Mouse (Mus musculus) stomach, postnatal 0 days (tissue): ENCODE measurements around the gene Tnrc18. TPM values are rescaled to one million over a fixed set of nuclear protein-coding genes. Genes with fewer than 3 reads are reported as not detected.

Experiments
- ATAC-seq: fragments of 200-750 bp; cut with Nextera tagmentation; 2 replicates; pipeline ENCODE4 v1.8.0; 2017; ENCODE audit not compliant: low FRiP score, low TSS enrichment
- DNase-seq: peaks from one replicate; pipeline ENCODE4 v3.0.0-alpha.2; 2016; ENCODE audit warnings: low spot score
- H3K27ac ChIP-seq: fragments of 300-500 bp; sonication (generic); replicated peaks from 2 replicates; pipeline ENCODE4 v1.5.1; 2014; ENCODE audit warnings: mild to moderate bottlenecking, control low read depth
- H3K27me3 ChIP-seq: fragments of 300-500 bp; sonication (generic); 2 replicates; pipeline ENCODE4 v1.6.1; 2014; ENCODE audit warnings: low read length; ENCODE audit not compliant: control insufficient read depth, insufficient read depth
- H3K36me3 ChIP-seq: fragments of 300-500 bp; sonication (generic); 2 replicates; pipeline ENCODE4 v1.6.1; 2014; ENCODE audit warnings: low read length, mixed read lengths; ENCODE audit not compliant: control insufficient read depth, insufficient read depth
- H3K4me1 ChIP-seq: fragments of 300-500 bp; sonication (generic); replicated peaks from 2 replicates; pipeline ENCODE4 v1.6.1; 2014; ENCODE audit warnings: antibody characterized with exemption; ENCODE audit not compliant: control insufficient read depth, insufficient read depth
- H3K4me2 ChIP-seq: fragments of 300-500 bp; sonication (generic); replicated peaks from 2 replicates; pipeline ENCODE4 v1.6.1; 2014; ENCODE audit warnings: low read depth, mild to moderate bottlenecking, control low read depth, moderate library complexity
- H3K4me3 ChIP-seq: fragments of 300-500 bp; sonication (generic); 2 replicates; pipeline ENCODE4 v1.5.1; 2014; ENCODE audit warnings: low read depth, low read length, control low read depth
- H3K9ac ChIP-seq: fragments of 300-500 bp; sonication (generic); 2 replicates; pipeline ENCODE4 v1.6.1; 2014; ENCODE audit warnings: mild to moderate bottlenecking, low read length, control low read depth, mixed read lengths
- H3K9me3 ChIP-seq: fragments of 300-500 bp; sonication (generic); 2 replicates; pipeline ENCODE4 v1.6.1; 2016; ENCODE audit warnings: low read length; ENCODE audit not compliant: control insufficient read depth
- CTCF ChIP-seq: IDR thresholded peaks from 2 replicates; pipeline ENCODE4 v1.5.1; 2016; ENCODE audit warnings: antibody characterized with exemption, low read depth, mild to moderate bottlenecking, moderate library complexity
- EP300 ChIP-seq: optimal IDR thresholded peaks from 2 replicates; pipeline ENCODE3; 2016; ENCODE audit warnings: antibody characterized with exemption
- WGBS: fragments of 180-500 bp; shearing (Covaris S2); extraction: QIAGEN DNeasy Blood & Tissue Kit; methylation state at CpG from one replicate; pipeline ENCODE4 v1.1.7; 2014; 5-methylcytosine and 5-hydroxymethylcytosine counted together
- polyA plus RNA-seq: library from polyadenylated mRNA; unstranded; fragments of >200 nt; fragmentation: Nextera tagmentation; extraction: Ambion mirVana; gene quantifications from 2 replicates; pipeline ENCODE4 v1.2.1, GENCODE M21; 2015

Gene Tnrc18
- polyA plus RNA-seq, 1 experiment from 2014 or later: 12.5 TPM

- ATAC-seq: no peak
- H3K9me3 ChIP-seq: no peaks in the 10 kb centered on the region
- peaks cover 4% of the 10 kb centered on the region for H3K4me1 ChIP-seq
- H3K36me3 ChIP-seq: no peaks in the 10 kb centered on the region
- peak overlapping the region; percentile 100 for H3K27ac ChIP-seq
- WGBS: 9% methylated on average over 18 of the region's 18 CpGs
- peak overlapping the region; percentile 99 for H3K4me3 ChIP-seq
- TF ChIP-seq EP300 (no peak), CTCF (no peak)
- peak overlapping the region; percentile 100 for H3K9ac ChIP-seq
- peak overlapping the region; percentile 98 for H3K4me2 ChIP-seq
- H3K27me3 ChIP-seq: no peaks in the 10 kb centered on the region
- DNase-seq: peak; percentile 68
Measured at GRCm38 (mm10) chr5:142812976-142813721, 4.3 kb downstream of the Tnrc18 start.

- Histone ChIP-seq H3K4me1 (peaks cover 4% of the 10 kb centered on the region), H3K9ac (peak overlapping the region; percentile 100), H3K9me3 (no peaks in the 10 kb centered on the region), H3K36me3 (no peaks in the 10 kb centered on the region), H3K27me3 (no peaks in the 10 kb centered on the region), H3K27ac (peak overlapping the region; percentile 100), H3K4me3 (peak overlapping the region; percentile 99), H3K4me2 (peak overlapping the region; percentile 98)
- ATAC-seq (no peak), DNase-seq (no peak)
- TF ChIP-seq CTCF (no peak), EP300 (no peak)
- WGBS: 16% methylated on average over 8 of the region's 8 CpGs
Measured at GRCm38 (mm10) chr5:142812621-142812975, 4.9 kb downstream of the Tnrc18 start.

DNA sequence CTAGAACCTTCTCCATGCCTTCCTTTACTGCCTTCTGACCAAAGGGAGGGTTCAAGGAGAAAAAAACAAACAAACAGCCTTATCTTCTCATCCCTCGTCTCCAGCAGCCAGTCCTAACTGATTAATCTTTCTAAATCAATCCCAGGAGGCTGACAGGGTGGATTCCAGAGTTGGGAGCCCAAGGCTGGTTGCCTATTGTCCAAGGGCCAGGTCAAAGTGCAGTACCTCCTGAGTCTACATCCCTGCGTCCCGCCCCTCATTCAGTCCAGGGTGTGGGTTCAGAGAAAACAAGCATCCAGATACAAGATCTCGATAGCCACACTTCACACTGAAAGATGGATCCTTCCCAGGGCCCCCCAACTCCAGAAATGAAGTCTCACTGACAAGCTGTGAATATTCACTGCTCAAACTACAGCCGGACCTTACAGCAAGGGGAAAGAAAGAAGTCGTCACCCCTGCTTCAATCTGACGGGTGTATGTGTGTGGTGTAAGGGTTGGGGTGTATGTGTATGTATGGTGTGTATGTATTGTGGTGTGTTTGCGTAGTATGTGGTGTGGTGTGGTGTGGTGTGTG, 5.5 kb downstream of the Tnrc18 start:
- Histone ChIP-seq H3K9me3 (no peaks in the 10 kb centered on the region), H3K4me2 (peak overlapping the region; percentile 98), H3K36me3 (no peaks in the 10 kb centered on the region), H3K4me1 (peaks cover 4% of the 10 kb centered on the region), H3K4me3 (0 out of 2 replicates have a peak overlapping the region, but pooled peaks have one; percentile 4), H3K27me3 (no peaks in the 10 kb centered on the region), H3K9ac (no peak overlapping the region; the same call in none of the 2 replicates), H3K27ac (peak overlapping the region; percentile 100; the same call in 1 of the 2 replicates)
- DNase-seq (peak; percentile 45), ATAC-seq (peak; percentile 10; the same call in 1 of the 2 replicates)
- WGBS: 47% methylated on average over 8 of the region's 8 CpGs
- TF ChIP-seq EP300 (no peak), CTCF (no peak)

- Histone ChIP-seq H3K27ac (peak overlapping the region; percentile 56; the same call in 1 of the 2 replicates), H3K9ac (peak overlapping the region; percentile 24), H3K4me1 (peaks cover 4% of the 10 kb centered on the region), H3K36me3 (no peaks in the 10 kb centered on the region), H3K9me3 (no peaks in the 10 kb centered on the region), H3K4me2 (peak overlapping the region; percentile 35), H3K27me3 (no peaks in the 10 kb centered on the region), H3K4me3 (no peak overlapping the region)
- 37% methylated on average over 20 of the region's 20 CpGs for WGBS
- no peak for TF ChIP-seq CTCF
- DNase-seq (no peak), ATAC-seq (no peak)
Measured at GRCm38 (mm10) chr5:142810710-142811599, 6.5 kb downstream of the Tnrc18 start.

DNA sequence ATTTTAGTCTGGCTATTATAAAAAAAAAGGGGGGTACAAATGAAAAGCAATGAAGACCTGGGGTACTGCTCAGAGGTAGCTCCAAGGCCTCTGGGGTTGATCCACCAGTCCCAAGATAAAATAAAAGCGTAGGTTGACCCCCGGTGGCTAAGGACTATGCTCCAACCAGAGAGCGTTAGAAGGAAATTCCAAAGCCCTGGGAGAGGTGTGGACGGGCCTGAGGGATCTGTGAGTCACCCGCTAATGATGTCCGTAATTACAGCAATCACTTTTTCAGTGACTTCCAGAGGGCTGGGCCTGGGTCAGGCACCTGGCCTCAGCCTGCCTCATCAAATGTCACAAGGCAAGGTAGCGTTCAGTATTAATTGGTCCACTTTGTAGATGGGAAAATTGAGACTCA, 9.8 kb downstream of the Tnrc18 start:
- Histone ChIP-seq H3K27ac (no peak overlapping the region), H3K4me2 (no peak overlapping the region), H3K9ac (no peak overlapping the region), H3K4me3 (no peak overlapping the region), H3K36me3 (no peaks in the 10 kb centered on the region), H3K9me3 (no peaks in the 10 kb centered on the region), H3K4me1 (peaks cover 4% of the 10 kb centered on the region), H3K27me3 (no peaks in the 10 kb centered on the region)
- ATAC-seq: no peak
- TF ChIP-seq CTCF (no peak), EP300 (no peak)
- DNase-seq: no peak
- WGBS: 66% methylated on average over 7 of the region's 7 CpGs
